Mouse (Mus musculus) neural tube, embryonic 14.5 days (tissue): Measurements from ENCODE around the gene Dennd1a. TPM values are rescaled to one million over a fixed set of nuclear protein-coding genes. Genes with fewer than 3 reads are reported as not detected.

Source experiments
- ATAC-seq: fragments of 200-750 bp; cut with Nextera tagmentation; 2 replicates; pipeline ENCODE4 v1.8.0; 2017; ENCODE audit warnings: low read depth, mild to moderate bottlenecking, moderate TSS enrichment, moderate library complexity
- H3K27ac ChIP-seq: fragments of 300-500 bp; sonication (generic); 2 replicates; pipeline ENCODE4 v1.5.1; 2014; ENCODE audit warnings: low read depth, mild to moderate bottlenecking, control low read depth, low read length, moderate library complexity, mixed read lengths
- H3K27me3 ChIP-seq: fragments of 300-500 bp; sonication (generic); 2 replicates; pipeline ENCODE4 v1.6.1; 2014; ENCODE audit warnings: low read length; ENCODE audit not compliant: control insufficient read depth, insufficient read depth
- H3K36me3 ChIP-seq: fragments of 300-500 bp; sonication (generic); 2 replicates; pipeline ENCODE4 v1.6.1; 2014; ENCODE audit warnings: low read length, mixed read lengths; ENCODE audit not compliant: control insufficient read depth, insufficient read depth
- H3K4me1 ChIP-seq: fragments of 300-500 bp; sonication (generic); 2 replicates; pipeline ENCODE4 v1.6.1; 2014; ENCODE audit warnings: low read length; ENCODE audit not compliant: control insufficient read depth, insufficient read depth
- H3K4me2 ChIP-seq: fragments of 300-500 bp; sonication (generic); 2 replicates; pipeline ENCODE4 v1.6.1; 2014; ENCODE audit warnings: mild to moderate bottlenecking, low read depth, low read length, control low read depth
- H3K4me3 ChIP-seq: fragments of 300-500 bp; sonication (generic); 2 replicates; pipeline ENCODE4 v1.5.1; 2014; ENCODE audit warnings: low read depth, low read length, control low read depth, mixed read lengths
- H3K9ac ChIP-seq: fragments of 300-500 bp; sonication (generic); replicated peaks from 2 replicates; pipeline ENCODE4 v1.6.1; 2014; ENCODE audit warnings: low read depth, mild to moderate bottlenecking, control low read depth, low read length, mixed read lengths
- H3K9me3 ChIP-seq: fragments of 300-500 bp; sonication (generic); 2 replicates; pipeline ENCODE4 v1.6.1; 2016; ENCODE audit warnings: low read length; ENCODE audit not compliant: control insufficient read depth
- WGBS: fragments of 180-500 bp; shearing (Covaris S2); extraction: QIAGEN DNeasy Blood & Tissue Kit; methylation state at CpG from one replicate; pipeline ENCODE4 v1.1.7; 2014; 5-methylcytosine and 5-hydroxymethylcytosine counted together
- polyA plus RNA-seq: library from polyadenylated mRNA; unstranded; fragments of >200 nt; fragmentation: Nextera tagmentation; extraction: Ambion mirVana; gene quantifications from 2 replicates; pipeline ENCODE4 v1.2.1, GENCODE M21; 2014

The Dennd1a gene
- polyA plus RNA-seq, 1 experiment from 2014 or later = 17.8 TPM

GRCm38 (mm10) chr2:37872791-37873190 is 414.4 kb downstream of the Dennd1a start:
- Histone ChIP-seq H3K4me2 (no peak overlapping the region), H3K4me3 (no peak overlapping the region), H3K36me3 (no peaks in the 10 kb centered on the region), H3K27me3 (no peaks in the 10 kb centered on the region), H3K9me3 (no peaks in the 10 kb centered on the region), H3K27ac (no peak overlapping the region), H3K4me1 (no peaks in the 10 kb centered on the region), H3K9ac (no peak overlapping the region)
- 78% methylated on average over 4 of the region's 4 CpGs for WGBS
- ATAC-seq = no peak

GRCm38 (mm10) chr2:37869628-37870027 is 417.6 kb downstream of the Dennd1a start:
- Histone ChIP-seq H3K4me3 (no peak overlapping the region), H3K9ac (no peak overlapping the region), H3K4me1 (no peaks in the 10 kb centered on the region), H3K9me3 (no peaks in the 10 kb centered on the region), H3K27ac (no peak overlapping the region), H3K27me3 (no peaks in the 10 kb centered on the region), H3K36me3 (no peaks in the 10 kb centered on the region), H3K4me2 (no peak overlapping the region)
- peak; percentile 61; the same call in 1 of the 2 replicates for ATAC-seq
- WGBS = 21% methylated on average over 6 of the region's 6 CpGs

- Histone ChIP-seq H3K4me2 (no peak overlapping the region), H3K36me3 (no peaks in the 10 kb centered on the region), H3K9me3 (no peaks in the 10 kb centered on the region), H3K4me3 (no peak overlapping the region), H3K27me3 (no peaks in the 10 kb centered on the region), H3K27ac (no peak overlapping the region), H3K9ac (no peak overlapping the region), H3K4me1 (no peaks in the 10 kb centered on the region)
- WGBS = 83% methylated on average over 5 of the region's 5 CpGs
- ATAC-seq = no peak
Observed at GRCm38 (mm10) chr2:37867387-37867786, 419.8 kb downstream of the Dennd1a start.

GRCm38 (mm10) chr2:37857472-37857871 is 429.7 kb downstream of the Dennd1a start:
- H3K27me3 ChIP-seq = no peaks in the 10 kb centered on the region
- no peaks in the 10 kb centered on the region for H3K4me1 ChIP-seq
- 85% methylated on average over 1 of the region's 1 CpGs for WGBS
- no peaks in the 10 kb centered on the region for H3K9me3 ChIP-seq
- H3K9ac ChIP-seq = no peak overlapping the region
- no peak for ATAC-seq
- H3K36me3 ChIP-seq = no peaks in the 10 kb centered on the region
- H3K27ac ChIP-seq = no peak overlapping the region
- H3K4me2 ChIP-seq = no peak overlapping the region
- H3K4me3 ChIP-seq = no peak overlapping the region

GRCm38 (mm10) chr2:37856955-37857354 is 430.2 kb downstream of the Dennd1a start:
- WGBS = 75% methylated on average over 3 of the region's 3 CpGs

GRCm38 (mm10) chr2:37855226-37855625 is 432.0 kb downstream of the Dennd1a start:
- 67% methylated on average over 2 of the region's 2 CpGs for WGBS
- Histone ChIP-seq H3K9me3 (no peaks in the 10 kb centered on the region), H3K4me3 (no peak overlapping the region), H3K4me2 (no peak overlapping the region), H3K27ac (no peak overlapping the region), H3K27me3 (no peaks in the 10 kb centered on the region), H3K36me3 (no peaks in the 10 kb centered on the region), H3K4me1 (no peaks in the 10 kb centered on the region), H3K9ac (no peak overlapping the region)
- ATAC-seq = no peak

More at GRCm38 (mm10) chr2:37856955-37857354, 430.2 kb downstream of the Dennd1a start:
- Histone ChIP-seq H3K4me1 (no peaks in the 10 kb centered on the region), H3K9ac (no peak overlapping the region), H3K36me3 (no peaks in the 10 kb centered on the region), H3K9me3 (no peaks in the 10 kb centered on the region), H3K4me3 (no peak overlapping the region), H3K4me2 (no peak overlapping the region), H3K27me3 (no peaks in the 10 kb centered on the region), H3K27ac (no peak overlapping the region)
- no peak for ATAC-seq

- no peaks in the 10 kb centered on the region for H3K36me3 ChIP-seq
- no peak overlapping the region for H3K9ac ChIP-seq
- no peak overlapping the region for H3K4me2 ChIP-seq
- H3K4me1 ChIP-seq = no peaks in the 10 kb centered on the region
- WGBS = 58% methylated on average over 1 of the region's 1 CpGs
- no peak overlapping the region for H3K4me3 ChIP-seq
- H3K27me3 ChIP-seq = no peaks in the 10 kb centered on the region
- ATAC-seq = no peak
- no peak overlapping the region for H3K27ac ChIP-seq
- no peaks in the 10 kb centered on the region for H3K9me3 ChIP-seq
Observed at GRCm38 (mm10) chr2:37853878-37854435, 433.2 kb downstream of the Dennd1a start.

- no peaks in the 10 kb centered on the region for H3K9me3 ChIP-seq
- no peaks in the 10 kb centered on the region for H3K4me1 ChIP-seq
- H3K27ac ChIP-seq = no peak overlapping the region
- no peak overlapping the region for H3K4me3 ChIP-seq
- no peaks in the 10 kb centered on the region for H3K36me3 ChIP-seq
- H3K27me3 ChIP-seq = no peaks in the 10 kb centered on the region
- H3K9ac ChIP-seq = no peak overlapping the region
- no peak overlapping the region for H3K4me2 ChIP-seq
- 94% methylated on average over 1 of the region's 1 CpGs for WGBS
- ATAC-seq = no peak
Observed at GRCm38 (mm10) chr2:37850626-37851025, 436.6 kb downstream of the Dennd1a start.

- Histone ChIP-seq H3K4me2 (no peak overlapping the region), H3K36me3 (no peaks in the 10 kb centered on the region), H3K27ac (no peak overlapping the region), H3K9me3 (no peaks in the 10 kb centered on the region), H3K4me3 (no peak overlapping the region), H3K27me3 (no peaks in the 10 kb centered on the region), H3K9ac (no peak overlapping the region), H3K4me1 (no peaks in the 10 kb centered on the region)
- WGBS = 91% methylated on average over 3 of the region's 3 CpGs
- ATAC-seq = no peak
Observed at GRCm38 (mm10) chr2:37849357-37849756, 437.8 kb downstream of the Dennd1a start.
